ENCODE assay signal across 18 mouse cellular contexts in genomic region chr15:61189481-61189880, GRCm38 (mm10).
DNase-seq lines count a peak whose midpoint lies in the region; ATAC-seq lines count a peak whose summit lies in the region.
"Had no signal": no experiment of that assay in that cellular context is flagged by ENCODE, and none has a peak within 500 bp of the region (broad histone marks: within the 10 kb centered on the region; RNA-seq: fewer than 3 reads in every experiment).

No protein-coding gene starts in this region.

- peaks cover 11% of the 10 kb centered on the region for H3K4me1 ChIP-seq in forebrain, embryonic 10.5 days
- H3K4me1 ChIP-seq in forebrain, embryonic 11.5 days (replicated peaks; ENCODE audit: control insufficient read depth, insufficient read depth, low read length) = peaks cover under 1% of the 10 kb centered on the region; the same call in 1 of the 2 replicates
- no peaks in the 10 kb centered on the region for H3K4me1 ChIP-seq in heart, embryonic 12.5 days (replicated peaks)
- peaks cover 4% of the 10 kb centered on the region; the same call in 1 of the 2 replicates for H3K4me1 ChIP-seq in limb, embryonic 15.5 days

- H3K27me3 ChIP-seq in forebrain, embryonic 10.5 days (ENCODE audit: poor library complexity, severe bottlenecking) = peaks cover 15% of the 10 kb centered on the region
- no peaks in the 10 kb centered on the region for H3K27me3 ChIP-seq in forebrain, embryonic 11.5 days (ENCODE audit: control insufficient read depth, insufficient read depth, low read length)
- no peaks in the 10 kb centered on the region for H3K27me3 ChIP-seq in heart, embryonic 12.5 days (replicated peaks)
- H3K27me3 ChIP-seq in limb, embryonic 15.5 days = no peaks in the 10 kb centered on the region
- H3K27me3 ChIP-seq: forebrain, embryonic 12.5 days had no signal

- no peak for DNase-seq in forebrain, embryonic 10.5 days (ENCODE audit: extremely low spot score, low spot score)
- no peak for DNase-seq in forebrain, embryonic 11.5 days (ENCODE audit: low spot score)
- peak; percentile 2 to 21 for DNase-seq in heart, adult 9 months (ENCODE audit: low spot score in 2 of 2)
- peak; percentile 36 for DNase-seq in embryo, embryonic 11 days
- no peak for DNase-seq in ovary, postnatal 10 days (ENCODE audit: low spot score)
- no peak for DNase-seq in left cerebral cortex, postnatal 36 days (ENCODE audit: low spot score in 2 of 2)
- DNase-seq: adrenal gland, adult 8-10 months; cerebellum, adult 8-10 months; kidney, adult 18-20 months; kidney, postnatal 25 days; retina, postnatal 1 day had no signal

- no peak overlapping the region for H3K9ac ChIP-seq in forebrain, embryonic 11.5 days (ENCODE audit: low read length)
- H3K9ac ChIP-seq in heart, embryonic 12.5 days = no peak overlapping the region
- no peak overlapping the region for H3K9ac ChIP-seq in limb, embryonic 15.5 days
- H3K9ac ChIP-seq: forebrain, embryonic 12.5 days; liver, embryonic 14.5 days had no signal

- WGBS in forebrain, embryonic 10.5 days = 67% methylated on average over 8 of the region's 8 CpGs
- 69% methylated on average over 8 of the region's 8 CpGs for WGBS in forebrain, embryonic 11.5 days
- WGBS in heart, embryonic 12.5 days = 44% methylated on average over 8 of the region's 8 CpGs
- WGBS in limb, embryonic 15.5 days = 21% methylated on average over 8 of the region's 8 CpGs

- no peak overlapping the region for H3K4me2 ChIP-seq in forebrain, embryonic 11.5 days (ENCODE audit: low read depth, low read length, severe bottlenecking)
- H3K4me2 ChIP-seq in heart, embryonic 12.5 days = no peak overlapping the region
- H3K4me2 ChIP-seq in limb, embryonic 15.5 days = no peak overlapping the region
- H3K4me2 ChIP-seq: forebrain, embryonic 12.5 days had no signal

- no peak overlapping the region for H3K4me3 ChIP-seq in forebrain, embryonic 10.5 days
- no peak overlapping the region for H3K4me3 ChIP-seq in forebrain, embryonic 11.5 days (ENCODE audit: low read depth, low read length)
- H3K4me3 ChIP-seq in heart, embryonic 12.5 days = no peak overlapping the region
- no peak overlapping the region for H3K4me3 ChIP-seq in limb, embryonic 15.5 days
- H3K4me3 ChIP-seq: forebrain, embryonic 12.5 days had no signal

- intact Hi-C loops in left cerebral cortex, postnatal 36 days (cut with DNase I) = no loop called here

- H3K27ac ChIP-seq in forebrain, embryonic 10.5 days = 0 out of 2 replicates have a peak overlapping the region, but pooled peaks have one; percentile 44
- no peak overlapping the region for H3K27ac ChIP-seq in forebrain, embryonic 11.5 days (ENCODE audit: low read depth, low read length)
- H3K27ac ChIP-seq in heart, embryonic 12.5 days (ENCODE audit: poor library complexity, severe bottlenecking) = no peak overlapping the region
- peak overlapping the region; percentile 62 for H3K27ac ChIP-seq in limb, embryonic 15.5 days
- H3K27ac ChIP-seq: forebrain, embryonic 12.5 days; hindbrain, postnatal 0 days; liver, embryonic 14.5 days; stomach, postnatal 0 days had no signal

- ATAC-seq in forebrain, embryonic 11.5 days (replicated peaks; ENCODE audit: low FRiP score) = no peak
- ATAC-seq in heart, embryonic 12.5 days (ENCODE audit: insufficient number of reproducible peaks, low FRiP score) = no peak
- no peak for ATAC-seq in limb, embryonic 15.5 days (ENCODE audit: insufficient number of reproducible peaks, low FRiP score, low TSS enrichment, low read depth)
- ATAC-seq: hindbrain, postnatal 0 days; lung, postnatal 0 days had no signal

- H3K9me3 ChIP-seq in forebrain, embryonic 10.5 days = no peaks in the 10 kb centered on the region
- H3K9me3 ChIP-seq in forebrain, embryonic 11.5 days (ENCODE audit: control insufficient read depth, low read length) = no peaks in the 10 kb centered on the region
- H3K9me3 ChIP-seq in heart, embryonic 12.5 days (replicated peaks) = no peaks in the 10 kb centered on the region
- no peaks in the 10 kb centered on the region for H3K9me3 ChIP-seq in limb, embryonic 15.5 days
- H3K9me3 ChIP-seq: forebrain, embryonic 12.5 days had no signal

- H3K36me3 ChIP-seq in forebrain, embryonic 10.5 days (replicated peaks) = no peaks in the 10 kb centered on the region
- no peaks in the 10 kb centered on the region for H3K36me3 ChIP-seq in forebrain, embryonic 11.5 days (ENCODE audit: control insufficient read depth, insufficient read depth, low read length)
- H3K36me3 ChIP-seq in heart, embryonic 12.5 days = no peaks in the 10 kb centered on the region
- H3K36me3 ChIP-seq in limb, embryonic 15.5 days = no peaks in the 10 kb centered on the region
- H3K36me3 ChIP-seq: forebrain, embryonic 12.5 days had no signal

Comparison
In these comparisons a context has a peak if more than half of its experiments do, and no peak if none do; other contexts are left out.
1. H3K27ac ChIP-seq: peak in forebrain, embryonic 10.5 days (single experiment) and limb, embryonic 15.5 days (single experiment); none in forebrain, embryonic 11.5 days (single experiment) and heart, embryonic 12.5 days (single experiment).
2. DNase-seq: peak in heart, adult 9 months (2 of 2) and embryo, embryonic 11 days (single experiment); none in forebrain, embryonic 10.5 days (single experiment), forebrain, embryonic 11.5 days (single experiment), ovary, postnatal 10 days (single experiment) and left cerebral cortex, postnatal 36 days (0 of 2).